Mouse (Mus musculus): ENCODE data around the gene Myt1l. TPM values are rescaled to one million over a fixed set of nuclear protein-coding genes. Genes with fewer than 3 reads are reported as not detected.

The Myt1l gene
- total RNA-seq, 2 experiments from 2014 or later, result 221 to 228 TPM

- no peak for DNase-seq
These were observed 436.8 kb downstream of the Myt1l start for GRCm38 (mm10) chr12:29965016-29965415.

- DNase-seq, result no peak
These were observed 443.7 kb downstream of the Myt1l start for GRCm38 (mm10) chr12:29971795-29972464.

- DNase-seq, result no peak
These were observed 444.3 kb downstream of the Myt1l start for GRCm38 (mm10) chr12:29972533-29972932.
